Mouse (Mus musculus) limb, embryonic 14.5 days (tissue): Measurements from ENCODE around the gene Gm17349. TPM values are rescaled to one million over a fixed set of nuclear protein-coding genes. Genes with fewer than 3 reads are reported as not detected.

Experiments used
- ATAC-seq: fragments of 200-750 bp; cut with Nextera tagmentation; 2 replicates; pipeline ENCODE4 v1.8.0; 2017; ENCODE audit warnings: low read depth, moderate number of reproducible peaks, moderate TSS enrichment; ENCODE audit not compliant: low FRiP score
- DNase-seq: peaks from one replicate; pipeline ENCODE4 v3.0.0-alpha.2; 2015; ENCODE audit warnings: low spot score
- H3K27ac ChIP-seq: fragments of 300-500 bp; sonication (generic); replicated peaks from 2 replicates; pipeline ENCODE4 v1.5.1; 2014; ENCODE audit warnings: low read depth, mild to moderate bottlenecking, low read length, moderate library complexity, mixed read lengths
- H3K27me3 ChIP-seq: fragments of 300-500 bp; sonication (generic); 2 replicates; pipeline ENCODE4 v1.6.1; 2014; ENCODE audit warnings: low read length, mixed read lengths; ENCODE audit not compliant: control insufficient read depth, insufficient read depth
- H3K36me3 ChIP-seq: fragments of 300-500 bp; sonication (generic); 2 replicates; pipeline ENCODE4 v1.6.1; 2014; ENCODE audit warnings: mild to moderate bottlenecking, low read length, moderate library complexity, mixed read lengths; ENCODE audit not compliant: control insufficient read depth, insufficient read depth
- H3K4me1 ChIP-seq: fragments of 300-500 bp; sonication (generic); 2 replicates; pipeline ENCODE4 v1.6.1; 2014; ENCODE audit warnings: antibody characterized with exemption, low read length, mixed read lengths; ENCODE audit not compliant: control insufficient read depth, insufficient read depth
- H3K4me2 ChIP-seq: fragments of 300-500 bp; sonication (generic); replicated peaks from 2 replicates; pipeline ENCODE4 v1.6.1; 2014; ENCODE audit warnings: low read depth, mild to moderate bottlenecking, low read length, moderate library complexity; ENCODE audit not compliant: severe bottlenecking
- H3K4me3 ChIP-seq: fragments of 300-500 bp; sonication (generic); replicated peaks from 2 replicates; pipeline ENCODE4 v1.5.1; 2014; ENCODE audit warnings: low read length
- H3K9ac ChIP-seq: fragments of 300-500 bp; sonication (generic); 2 replicates; pipeline ENCODE4 v1.6.1; 2014; ENCODE audit warnings: mild to moderate bottlenecking, low read depth, low read length, moderate library complexity; ENCODE audit not compliant: severe bottlenecking
- H3K9me3 ChIP-seq: fragments of 300-500 bp; sonication (generic); 2 replicates; pipeline ENCODE4 v1.6.1; 2016; ENCODE audit warnings: low read length; ENCODE audit not compliant: control insufficient read depth
- POLR2A ChIP-seq: fragments of 200-500 bp; IDR thresholded peaks from 2 replicates; pipeline ENCODE4 v1.8.0; 2012; ENCODE audit warnings: inconsistent platforms, mild to moderate bottlenecking, moderate library complexity, borderline replicate concordance; ENCODE audit not compliant: insufficient read depth, insufficient read length; ENCODE audit errors: extremely low read depth
- WGBS: fragments of 180-500 bp; shearing (Covaris S2); extraction: QIAGEN DNeasy Blood & Tissue Kit; methylation state at CpG from one replicate; pipeline ENCODE4 v1.1.7; 2014; 5-methylcytosine and 5-hydroxymethylcytosine counted together
- polyA plus RNA-seq, 2 experiments: library from polyadenylated mRNA; depleted of rRNA in 1 of 2; stranded (reverse) in 1 of 2; unstranded in 1 of 2; fragments of >200 nt; fragmentation: Nextera tagmentation in 1 of 2; extraction: Ambion mirVana in 1 of 2; gene quantifications; 2 replicates each; pipeline versions ENCODE4 v1.2.1 to v1.2.3; 2012 to 2014

Gm17349 gene
- polyA plus RNA-seq, 2 experiments: 0.63 TPM; not detected in 1

GRCm38 (mm10) chr15:99712666-99713559 is 7.6 kb upstream of the Gm17349 start:
- Histone ChIP-seq H3K9ac (no peak overlapping the region), H3K4me1 (no peaks in the 10 kb centered on the region), H3K9me3 (no peaks in the 10 kb centered on the region), H3K4me3 (no peak overlapping the region), H3K4me2 (no peak overlapping the region), H3K27ac (no peak overlapping the region), H3K27me3 (no peaks in the 10 kb centered on the region), H3K36me3 (peaks cover 77% of the 10 kb centered on the region)
- ATAC-seq (no peak), DNase-seq (no peak)
- TF ChIP-seq POLR2A: no peak
- 70% methylated on average over 13 of the region's 13 CpGs for WGBS

GRCm38 (mm10) chr15:99711491-99711890 is 6.2 kb upstream of the Gm17349 start:
- no peaks in the 10 kb centered on the region for H3K27me3 ChIP-seq
- 63% methylated on average over 3 of the region's 3 CpGs for WGBS
- no peak overlapping the region for H3K9ac ChIP-seq
- no peak overlapping the region for H3K4me2 ChIP-seq
- TF ChIP-seq POLR2A: no peak
- H3K4me1 ChIP-seq: no peaks in the 10 kb centered on the region
- DNase-seq (no peak), ATAC-seq (no peak)
- no peaks in the 10 kb centered on the region for H3K9me3 ChIP-seq
- no peak overlapping the region for H3K4me3 ChIP-seq
- H3K27ac ChIP-seq: no peak overlapping the region
- H3K36me3 ChIP-seq: peaks cover 91% of the 10 kb centered on the region

- Histone ChIP-seq H3K9me3 (no peaks in the 10 kb centered on the region), H3K4me2 (no peak overlapping the region), H3K36me3 (peaks cover 91% of the 10 kb centered on the region), H3K4me3 (no peak overlapping the region), H3K27me3 (no peaks in the 10 kb centered on the region), H3K4me1 (no peaks in the 10 kb centered on the region), H3K9ac (no peak overlapping the region), H3K27ac (no peak overlapping the region)
- ATAC-seq (no peak), DNase-seq (no peak)
- WGBS: 90% methylated on average over 10 of the region's 10 CpGs
- TF ChIP-seq POLR2A: no peak
Observed at GRCm38 (mm10) chr15:99710221-99711190, 5.2 kb upstream of the Gm17349 start.

GRCm38 (mm10) chr15:99708176-99708575 is 2.9 kb upstream of the Gm17349 start:
- peaks cover 93% of the 10 kb centered on the region for H3K36me3 ChIP-seq
- H3K4me1 ChIP-seq: peaks cover 5% of the 10 kb centered on the region
- DNase-seq (no peak), ATAC-seq (no peak)
- no peaks in the 10 kb centered on the region for H3K9me3 ChIP-seq
- H3K4me2 ChIP-seq: no peak overlapping the region
- TF ChIP-seq POLR2A: no peak
- H3K27ac ChIP-seq: no peak overlapping the region
- no peak overlapping the region for H3K4me3 ChIP-seq
- no peaks in the 10 kb centered on the region for H3K27me3 ChIP-seq
- 94% methylated on average over 13 of the region's 13 CpGs for WGBS
- no peak overlapping the region for H3K9ac ChIP-seq

GRCm38 (mm10) chr15:99704881-99705280 is 409 bp downstream of the Gm17349 start:
- Histone ChIP-seq H3K27ac (no peak overlapping the region), H3K4me1 (peaks cover 19% of the 10 kb centered on the region), H3K36me3 (peaks cover 60% of the 10 kb centered on the region), H3K27me3 (no peaks in the 10 kb centered on the region), H3K4me2 (no peak overlapping the region), H3K4me3 (no peak overlapping the region), H3K9me3 (no peaks in the 10 kb centered on the region), H3K9ac (no peak overlapping the region)
- WGBS: 79% methylated on average over 7 of the region's 7 CpGs
- TF ChIP-seq POLR2A: no peak
- ATAC-seq: no peak
- no peak for DNase-seq
